Mouse (Mus musculus) spleen, adult 2 months (tissue): ENCODE data around the gene Hs1bp3. TPM values are rescaled to one million over a fixed set of nuclear protein-coding genes. Genes with fewer than 3 reads are reported as not detected.

ENCODE experiments used
- DNase-seq, 2 experiments: peaks; one replicate each; pipeline versions ENCODE4 v3.0.0 to v3.0.0-alpha.2; 2012 to 2021; ENCODE audit warnings: low spot score in 2 of 2, low read depth in 1 of 2
- H3K27ac ChIP-seq: fragments of 200-500 bp; 2 replicates; pipeline ENCODE4 v1.5.1; 2012; ENCODE audit warnings: low read length, inconsistent platforms; ENCODE audit not compliant: insufficient read depth
- H3K27me3 ChIP-seq: fragments of 200-500 bp; 2 replicates; pipeline ENCODE4 v1.6.1; 2012; ENCODE audit warnings: mild to moderate bottlenecking, moderate library complexity, low read length, inconsistent platforms; ENCODE audit not compliant: control insufficient read depth, insufficient read depth
- H3K36me3 ChIP-seq: fragments of 200-500 bp; 2 replicates; pipeline ENCODE4 v1.6.1; 2012; ENCODE audit warnings: mild to moderate bottlenecking, low read length, inconsistent platforms; ENCODE audit not compliant: control insufficient read depth, insufficient read depth
- H3K4me1 ChIP-seq: fragments of 200-500 bp; 2 replicates; pipeline ENCODE4 v1.6.1; 2011; ENCODE audit warnings: inconsistent platforms; ENCODE audit not compliant: control insufficient read depth, insufficient read depth, insufficient read length
- H3K4me3 ChIP-seq: fragments of 200-500 bp; 2 replicates; pipeline ENCODE4 v1.5.1; 2011; ENCODE audit warnings: mild to moderate bottlenecking, inconsistent platforms; ENCODE audit not compliant: insufficient read depth, insufficient read length; ENCODE audit errors: extremely low read depth
- CTCF ChIP-seq: fragments of 200-500 bp; IDR thresholded peaks from 2 replicates; pipeline ENCODE4 v1.5.1; 2011; ENCODE audit warnings: mild to moderate bottlenecking, inconsistent platforms; ENCODE audit not compliant: insufficient read depth, insufficient read length, insufficient replicate concordance; ENCODE audit errors: extremely low read depth
- POLR2A ChIP-seq: fragments of 200-500 bp; IDR thresholded peaks from 2 replicates; pipeline ENCODE4 v1.6.1; 2011; ENCODE audit warnings: low read depth, low read length, inconsistent platforms
- WGBS: fragments of 180-500 bp; shearing (Covaris S2); methylation state at CpG from one replicate; pipeline ENCODE4 v1.1.7; 2018; 5-methylcytosine and 5-hydroxymethylcytosine counted together
- polyA plus RNA-seq: library from polyadenylated mRNA; depleted of rRNA; stranded (reverse); fragments of >200 nt; gene quantifications from 2 replicates; pipeline ENCODE4 v1.2.3, GENCODE M21; 2012

Hs1bp3 gene
- polyA plus RNA-seq, 1 experiment, result 11.1 TPM

GRCm38 (mm10) chr12:8377955-8378620, 64.9 kb downstream of the Hs1bp3 start:
- WGBS, result 84% methylated on average over 9 of the region's 9 CpGs
- no peaks in the 10 kb centered on the region for H3K27me3 ChIP-seq
- no peak overlapping the region for H3K4me3 ChIP-seq
- no peak for DNase-seq
- H3K36me3 ChIP-seq, result no peaks in the 10 kb centered on the region
- H3K4me1 ChIP-seq, result no peaks in the 10 kb centered on the region
- TF ChIP-seq POLR2A, result no peak
- no peak for TF ChIP-seq CTCF
- H3K27ac ChIP-seq, result no peak overlapping the region

- H3K4me1 ChIP-seq, result no peaks in the 10 kb centered on the region
- 60% methylated on average over 8 of the region's 8 CpGs for WGBS
These were observed 66.7 kb downstream of the Hs1bp3 start for GRCm38 (mm10) chr12:8379795-8380521.

GRCm38 (mm10) chr12:8380944-8381343, 67.7 kb downstream of the Hs1bp3 start:
- Histone ChIP-seq H3K36me3 (no peaks in the 10 kb centered on the region), H3K27ac (no peak overlapping the region), H3K27me3 (no peaks in the 10 kb centered on the region), H3K4me3 (no peak overlapping the region), H3K4me1 (no peaks in the 10 kb centered on the region)
- no peak for DNase-seq
- TF ChIP-seq POLR2A (no peak), CTCF (no peak)
- 90% methylated on average over 9 of the region's 9 CpGs for WGBS

More at GRCm38 (mm10) chr12:8379795-8380521, 66.7 kb downstream of the Hs1bp3 start:
- no peaks in the 10 kb centered on the region for H3K36me3 ChIP-seq
- H3K27me3 ChIP-seq, result no peaks in the 10 kb centered on the region
- no peak overlapping the region for H3K27ac ChIP-seq
- no peak overlapping the region for H3K4me3 ChIP-seq
- no peak for DNase-seq
- TF ChIP-seq CTCF (no peak), POLR2A (no peak)

GRCm38 (mm10) chr12:8381940-8382339, 68.7 kb downstream of the Hs1bp3 start:
- Histone ChIP-seq H3K27me3 (no peaks in the 10 kb centered on the region), H3K4me1 (no peaks in the 10 kb centered on the region), H3K4me3 (no peak overlapping the region), H3K36me3 (no peaks in the 10 kb centered on the region), H3K27ac (no peak overlapping the region)
- TF ChIP-seq CTCF (no peak), POLR2A (no peak)
- 72% methylated on average over 2 of the region's 2 CpGs for WGBS
- no peak for DNase-seq

- Histone ChIP-seq H3K36me3 (no peaks in the 10 kb centered on the region), H3K4me3 (no peak overlapping the region), H3K27ac (no peak overlapping the region), H3K4me1 (no peaks in the 10 kb centered on the region), H3K27me3 (no peaks in the 10 kb centered on the region)
- 74% methylated on average over 6 of the region's 6 CpGs for WGBS
- DNase-seq, result no peak
- no peak for TF ChIP-seq CTCF
- TF ChIP-seq POLR2A, result no peak
These were observed 70.6 kb downstream of the Hs1bp3 start for GRCm38 (mm10) chr12:8383822-8384221.

GRCm38 (mm10) chr12:8386451-8387011, 73.3 kb downstream of the Hs1bp3 start:
- H3K27ac ChIP-seq, result no peak overlapping the region
- H3K27me3 ChIP-seq, result no peaks in the 10 kb centered on the region
- no peaks in the 10 kb centered on the region for H3K4me1 ChIP-seq
- 69% methylated on average over 6 of the region's 6 CpGs for WGBS
- no peaks in the 10 kb centered on the region for H3K36me3 ChIP-seq
- DNase-seq, result no peak
- TF ChIP-seq CTCF (no peak), POLR2A (no peak)
- no peak overlapping the region for H3K4me3 ChIP-seq
